Mouse (Mus musculus): ENCODE measurements around the gene Zscan29.

DNA sequence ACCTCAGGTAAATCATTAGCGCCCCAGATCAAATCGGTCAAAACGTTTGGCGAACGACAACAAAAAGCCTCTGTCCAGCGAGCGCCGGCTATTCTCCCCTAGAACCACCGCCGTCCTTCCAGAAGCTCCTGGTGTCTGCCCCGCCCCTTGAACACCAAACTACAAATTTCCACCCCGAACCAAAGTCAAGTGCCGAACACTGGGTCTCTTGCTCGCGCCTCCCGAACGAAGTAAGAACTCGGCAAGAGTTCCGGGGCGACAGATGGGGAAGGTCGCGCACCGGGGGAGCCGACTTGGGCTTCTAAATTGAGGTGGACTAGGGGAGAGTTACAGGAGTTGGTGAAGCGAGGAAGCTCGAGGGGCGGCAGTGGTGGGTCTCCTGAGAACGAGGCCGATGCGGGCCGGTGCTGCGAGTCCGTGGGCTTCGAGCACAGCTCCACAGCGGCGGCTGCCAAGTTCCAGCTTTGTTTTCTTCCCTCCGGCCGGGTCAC, 399 bp downstream of the Zscan29 start, which contains the start of gene Tubgcp4:
- TF ChIP-seq EP300 (IDR thresholded peaks at IDR 0.05; ENCODE audit: low read depth) (no peak), CTCF (IDR thresholded peaks at IDR 0.05; ENCODE audit: low read depth) (no peak)
